Mouse (Mus musculus) liver, postnatal 0 days (tissue): ENCODE results near the gene Palmd.

Experiments
- CTCF ChIP-seq: sonication (generic); IDR thresholded peaks from 2 replicates; pipeline ENCODE4 v1.5.1; 2016; ENCODE audit warnings: antibody characterized with exemption, low read depth
- EP300 ChIP-seq: IDR thresholded peaks from 2 replicates; pipeline ENCODE4 v1.6.1; 2016; ENCODE audit warnings: antibody characterized with exemption, low read depth, mild to moderate bottlenecking

GRCm38 (mm10) chr3:116921535-116921934, 47.3 kb downstream of the Palmd start:
- TF ChIP-seq CTCF, result no peak
- no peak for TF ChIP-seq EP300
